Mouse (Mus musculus) forebrain, embryonic 11.5 days (tissue): ENCODE data around the gene Tenm3. TPM values are rescaled to one million over a fixed set of nuclear protein-coding genes. Genes with fewer than 3 reads are reported as not detected.

ENCODE experiments used
- ATAC-seq: fragments of 200-750 bp; cut with Nextera tagmentation; replicated peaks from 2 replicates; pipeline ENCODE4 v1.8.0; 2017; ENCODE audit warnings: moderate TSS enrichment; ENCODE audit not compliant: low FRiP score
- DNase-seq: peaks from one replicate; pipeline ENCODE4 v3.0.0-alpha.2; 2017; ENCODE audit warnings: low spot score
- H3K27ac ChIP-seq: fragments of 300-500 bp; sonication (generic); 2 replicates; pipeline ENCODE4 v1.5.1; 2014; ENCODE audit warnings: low read depth, low read length
- H3K27me3 ChIP-seq: fragments of 300-500 bp; sonication (generic); 2 replicates; pipeline ENCODE4 v1.6.1; 2014; ENCODE audit warnings: mild to moderate bottlenecking, low read length, mixed read lengths; ENCODE audit not compliant: control insufficient read depth, insufficient read depth
- H3K36me3 ChIP-seq: fragments of 300-500 bp; sonication (generic); 2 replicates; pipeline ENCODE4 v1.6.1; 2014; ENCODE audit warnings: mild to moderate bottlenecking, low read length, moderate library complexity, mixed read lengths; ENCODE audit not compliant: control insufficient read depth, insufficient read depth
- H3K4me1 ChIP-seq: fragments of 300-500 bp; sonication (generic); replicated peaks from 2 replicates; pipeline ENCODE4 v1.6.1; 2014; ENCODE audit warnings: low read length, mixed read lengths; ENCODE audit not compliant: control insufficient read depth, insufficient read depth
- H3K4me2 ChIP-seq: fragments of 300-500 bp; sonication (generic); 2 replicates; pipeline ENCODE4 v1.6.1; 2014; ENCODE audit warnings: low read depth, mild to moderate bottlenecking, low read length, moderate library complexity, mixed read lengths; ENCODE audit not compliant: severe bottlenecking
- H3K4me3 ChIP-seq: fragments of 300-500 bp; sonication (generic); 2 replicates; pipeline ENCODE4 v1.5.1; 2014; ENCODE audit warnings: low read depth, low read length
- H3K9ac ChIP-seq: fragments of 300-500 bp; sonication (generic); 2 replicates; pipeline ENCODE4 v1.6.1; 2014; ENCODE audit warnings: low read length
- H3K9me3 ChIP-seq: fragments of 300-500 bp; sonication (generic); 2 replicates; pipeline ENCODE4 v1.6.1; 2016; ENCODE audit warnings: low read length, mixed read lengths; ENCODE audit not compliant: control insufficient read depth
- WGBS: fragments of 180-500 bp; shearing (Covaris S2); extraction: QIAGEN DNeasy Blood & Tissue Kit; methylation state at CpG from one replicate; pipeline ENCODE4 v1.1.7; 2014; 5-methylcytosine and 5-hydroxymethylcytosine counted together
- polyA plus RNA-seq: library from polyadenylated mRNA; unstranded; fragments of >200 nt; fragmentation: Nextera tagmentation; extraction: Ambion mirVana; gene quantifications from 2 replicates; pipeline ENCODE4 v1.2.1, GENCODE M21; 2014

Gene Tenm3
- polyA plus RNA-seq, 1 experiment from 2014 or later = 48.1 TPM

- Histone ChIP-seq H3K4me3 (no peak overlapping the region), H3K9me3 (peaks cover 13% of the 10 kb centered on the region; the same call in 1 of the 2 replicates), H3K9ac (no peak overlapping the region), H3K36me3 (peaks cover 27% of the 10 kb centered on the region), H3K27me3 (no peaks in the 10 kb centered on the region), H3K27ac (no peak overlapping the region), H3K4me2 (no peak overlapping the region), H3K4me1 (no peaks in the 10 kb centered on the region)
- WGBS = 77% methylated on average over 9 of the region's 9 CpGs
- ATAC-seq (no peak), DNase-seq (peak; percentile 26)
Observed at GRCm38 (mm10) chr8:48231389-48231788, 612.4 kb downstream of the Tenm3 start.

GRCm38 (mm10) chr8:48228676-48229075 is 615.1 kb downstream of the Tenm3 start:
- H3K9me3 ChIP-seq = peaks cover 6% of the 10 kb centered on the region; the same call in 1 of the 2 replicates
- H3K27ac ChIP-seq = no peak overlapping the region
- H3K27me3 ChIP-seq = no peaks in the 10 kb centered on the region
- WGBS = 97% methylated on average over 35 of the region's 35 CpGs
- no peak for ATAC-seq
- H3K4me3 ChIP-seq = no peak overlapping the region
- no peak overlapping the region for H3K4me2 ChIP-seq
- peaks cover 15% of the 10 kb centered on the region for H3K36me3 ChIP-seq
- no peak overlapping the region for H3K9ac ChIP-seq
- peaks cover 8% of the 10 kb centered on the region for H3K4me1 ChIP-seq
- DNase-seq = peak; percentile 45

GRCm38 (mm10) chr8:48224753-48225152 is 619.0 kb downstream of the Tenm3 start:
- peaks cover 6% of the 10 kb centered on the region; the same call in 1 of the 2 replicates for H3K9me3 ChIP-seq
- DNase-seq (peak; percentile 63), ATAC-seq (peak; percentile 45)
- H3K4me2 ChIP-seq = peak overlapping the region; percentile 31; the same call in 1 of the 2 replicates
- H3K4me1 ChIP-seq = peaks cover 22% of the 10 kb centered on the region
- 11% methylated on average over 11 of the region's 11 CpGs for WGBS
- H3K27ac ChIP-seq = peak overlapping the region; percentile 48; the same call in 1 of the 2 replicates
- H3K36me3 ChIP-seq = peaks cover 13% of the 10 kb centered on the region
- no peak overlapping the region for H3K4me3 ChIP-seq
- H3K9ac ChIP-seq = no peak overlapping the region
- H3K27me3 ChIP-seq = no peaks in the 10 kb centered on the region

GRCm38 (mm10) chr8:48222429-48222769 is 621.4 kb downstream of the Tenm3 start:
- H3K9me3 ChIP-seq = no peaks in the 10 kb centered on the region
- H3K4me2 ChIP-seq = peak overlapping the region; percentile 51
- H3K4me3 ChIP-seq = peak overlapping the region; percentile 22; the same call in 1 of the 2 replicates
- no peaks in the 10 kb centered on the region for H3K27me3 ChIP-seq
- H3K36me3 ChIP-seq = no peaks in the 10 kb centered on the region
- DNase-seq = peak; percentile 95
- peak overlapping the region; percentile 41; the same call in 1 of the 2 replicates for H3K9ac ChIP-seq
- ATAC-seq = peak; percentile 59
- peaks cover 22% of the 10 kb centered on the region for H3K4me1 ChIP-seq
- no peak overlapping the region for H3K27ac ChIP-seq
- 12% methylated on average over 11 of the region's 11 CpGs for WGBS

- ATAC-seq = peak; percentile 47
- Histone ChIP-seq H3K9ac (peak overlapping the region; percentile 41; the same call in 1 of the 2 replicates), H3K27ac (no peak overlapping the region), H3K9me3 (no peaks in the 10 kb centered on the region), H3K4me2 (peak overlapping the region; percentile 51), H3K4me3 (peak overlapping the region; percentile 22; the same call in 1 of the 2 replicates), H3K36me3 (no peaks in the 10 kb centered on the region), H3K4me1 (peaks cover 22% of the 10 kb centered on the region), H3K27me3 (no peaks in the 10 kb centered on the region)
- DNase-seq = peak; percentile 63
- WGBS = 18% methylated on average over 16 of the region's 16 CpGs
Observed at GRCm38 (mm10) chr8:48221724-48222428, 621.9 kb downstream of the Tenm3 start.

GRCm38 (mm10) chr8:48221304-48221703 is 622.4 kb downstream of the Tenm3 start:
- DNase-seq (no peak), ATAC-seq (no peak)
- peak overlapping the region; percentile 5; the same call in 1 of the 2 replicates for H3K4me2 ChIP-seq
- no peak overlapping the region for H3K27ac ChIP-seq
- H3K4me3 ChIP-seq = no peak overlapping the region
- H3K4me1 ChIP-seq = peaks cover 22% of the 10 kb centered on the region
- 82% methylated on average over 11 of the region's 11 CpGs for WGBS
- H3K9me3 ChIP-seq = no peaks in the 10 kb centered on the region
- no peak overlapping the region for H3K9ac ChIP-seq
- no peaks in the 10 kb centered on the region for H3K27me3 ChIP-seq
- H3K36me3 ChIP-seq = no peaks in the 10 kb centered on the region

GRCm38 (mm10) chr8:48220529-48221181 is 623.1 kb downstream of the Tenm3 start:
- WGBS = 57% methylated on average over 25 of the region's 25 CpGs
- ATAC-seq = peak; percentile 29
- no peaks in the 10 kb centered on the region; the same call in 1 of the 2 replicates for H3K27me3 ChIP-seq

GRCm38 (mm10) chr8:48215071-48215501 is 628.7 kb downstream of the Tenm3 start:
- H3K9me3 ChIP-seq = no peaks in the 10 kb centered on the region
- ATAC-seq (no peak), DNase-seq (no peak)
- 27% methylated on average over 9 of the region's 9 CpGs for WGBS
- peaks cover 11% of the 10 kb centered on the region; the same call in 1 of the 2 replicates for H3K27me3 ChIP-seq
- H3K4me1 ChIP-seq = no peaks in the 10 kb centered on the region
- no peak overlapping the region for H3K4me3 ChIP-seq
- H3K4me2 ChIP-seq = no peak overlapping the region
- no peak overlapping the region for H3K9ac ChIP-seq
- no peaks in the 10 kb centered on the region for H3K36me3 ChIP-seq
- no peak overlapping the region for H3K27ac ChIP-seq

More at GRCm38 (mm10) chr8:48220529-48221181, 623.1 kb downstream of the Tenm3 start:
- H3K4me1 ChIP-seq = peaks cover 22% of the 10 kb centered on the region
- no peak overlapping the region for H3K27ac ChIP-seq
- no peak overlapping the region for H3K4me3 ChIP-seq
- H3K9me3 ChIP-seq = no peaks in the 10 kb centered on the region
- H3K4me2 ChIP-seq = peak overlapping the region; percentile 5; the same call in 1 of the 2 replicates
- H3K9ac ChIP-seq = no peak overlapping the region
- H3K36me3 ChIP-seq = no peaks in the 10 kb centered on the region
- DNase-seq = peak; percentile 70
